Mouse (Mus musculus) central nervous system, embryonic 18 days (tissue): ENCODE data around the gene Olfr149. TPM values are rescaled to one million over a fixed set of nuclear protein-coding genes. Genes with fewer than 3 reads are reported as not detected.

ENCODE experiments used
- polyA plus RNA-seq: library from polyadenylated mRNA; depleted of rRNA; stranded (reverse); fragments of >200 nt; gene quantifications from 2 replicates; pipeline ENCODE4 v1.2.3, GENCODE M21; 2012; rRNA removed

The Olfr149 gene
- polyA plus RNA-seq, result not detected in 2 replicates

GRCm38 (mm10) chr9:39707017-39707416, at the start of gene Olfr149:
TSS of gene Olfr149 (minus strand) at chr9:39707117.

GRCm38 (mm10) chr9:39745949-39746348, 39.0 kb upstream of the Olfr149 start, which contains the start of gene Olfr967:
TSS of gene Olfr967 (plus strand) at chr9:39746249.

DNA sequence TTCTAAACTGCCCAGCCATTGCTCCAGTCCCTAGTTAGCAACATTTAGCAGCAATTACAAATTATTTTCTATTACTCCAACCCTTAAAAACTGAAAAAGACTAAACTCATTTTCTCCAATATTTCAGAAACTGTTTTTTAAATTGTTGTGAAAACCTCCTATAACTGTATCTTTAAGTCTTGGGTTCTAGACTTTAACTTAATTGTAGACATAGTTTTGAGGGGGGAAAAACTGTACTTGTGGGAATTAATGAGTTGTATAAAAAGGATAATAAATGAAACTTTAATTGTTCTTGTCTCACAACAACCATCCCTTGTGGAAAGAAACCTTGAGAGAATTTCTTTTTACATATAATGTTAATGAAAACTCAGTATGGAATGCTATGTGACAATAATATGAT, 23.8 kb upstream of the Olfr149 start, which contains the start of gene Olfr150:
Gene Olfr150 (plus strand): TSS at position 301 of the 400 bp plus-strand sequence.

DNA sequence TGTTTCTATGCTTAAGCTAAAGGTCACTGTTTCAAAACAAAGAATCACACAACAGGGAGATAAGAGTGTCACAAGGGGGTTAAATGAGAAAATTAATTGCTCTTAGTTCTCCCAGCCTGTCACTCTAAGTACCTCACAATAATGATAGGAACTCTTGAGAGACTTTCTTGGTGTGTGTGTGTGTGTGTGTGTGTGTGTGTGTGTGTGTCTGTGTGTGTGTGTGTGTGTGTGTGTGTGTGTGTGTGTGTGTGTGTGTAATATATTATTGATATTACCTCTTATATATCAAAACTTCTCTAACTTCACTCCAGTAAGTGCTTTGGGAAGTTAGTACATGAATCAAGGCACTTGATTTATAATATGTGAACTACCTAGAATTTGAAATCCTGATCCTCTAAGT, 4.1 kb upstream of the Olfr149 start, which contains the start of gene Olfr965:
Gene Olfr965 (plus strand): TSS at position 301 of the 400 bp plus-strand sequence.

DNA sequence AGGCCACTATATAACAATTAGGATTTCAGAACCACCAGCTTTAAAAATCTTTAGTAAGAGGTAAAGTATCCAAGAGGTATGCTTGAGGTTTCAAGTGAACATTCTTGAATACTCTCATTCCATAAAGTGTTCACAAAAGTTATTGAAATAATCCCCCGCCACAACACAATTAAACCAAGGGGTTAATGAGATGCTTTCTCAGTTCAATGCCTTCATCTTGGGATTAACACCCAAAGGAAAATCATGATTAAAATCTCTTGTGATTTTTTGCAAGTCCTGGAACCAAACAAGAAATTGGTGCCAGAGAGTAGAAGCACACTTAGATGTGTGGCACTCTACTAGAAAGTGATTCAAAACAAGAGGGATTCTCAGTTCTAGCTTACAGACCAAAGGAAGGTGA, 40.0 kb downstream of the Olfr149 start, which contains the start of gene Olfr963:
Gene Olfr963 (plus strand): TSS at position 301 of the 400 bp plus-strand sequence.

Other genes with a start within 250 kb of the Olfr149 start
- gene Olfr955, start 235.2 kb downstream of the Olfr149 start, polyA plus RNA-seq, result not detected in 2 replicates
- gene Olfr44, start 213.1 kb downstream of the Olfr149 start, polyA plus RNA-seq, result not detected in 2 replicates
- gene Olfr957, start 191.3 kb downstream of the Olfr149 start, polyA plus RNA-seq, result not detected in 2 replicates
- not detected in 2 replicates for gene Olfr958, start 153.1 kb downstream of the Olfr149 start, polyA plus RNA-seq
- 0.05 and 0.07 TPM in 2 replicates for gene Olfr959, start 131.5 kb downstream of the Olfr149 start, polyA plus RNA-seq
- gene AW551984, start 102.7 kb downstream of the Olfr149 start, polyA plus RNA-seq, result 113 and 134 TPM in 2 replicates
- not detected in 2 replicates for gene Olfr148, start 96.5 kb downstream of the Olfr149 start, polyA plus RNA-seq
- gene Olfr960, start 85.7 kb downstream of the Olfr149 start, polyA plus RNA-seq, result not detected in 2 replicates
- not detected in 2 replicates for gene Olfr961, start 62.0 kb downstream of the Olfr149 start, polyA plus RNA-seq
- not detected in 2 replicates for gene Olfr963, start 39.9 kb downstream of the Olfr149 start, polyA plus RNA-seq
- not detected in 2 replicates for gene Olfr965, start 4.2 kb upstream of the Olfr149 start, polyA plus RNA-seq
- not detected in 2 replicates for gene Olfr150, start 23.9 kb upstream of the Olfr149 start, polyA plus RNA-seq
- not detected in 2 replicates for gene Olfr967, start 39.1 kb upstream of the Olfr149 start, polyA plus RNA-seq
- not detected in 2 replicates for gene Olfr968, start 76.1 kb upstream of the Olfr149 start, polyA plus RNA-seq
- not detected in 2 replicates for gene Olfr969, start 83.8 kb upstream of the Olfr149 start, polyA plus RNA-seq
- not detected in 2 replicates for gene Olfr970, start 101.7 kb upstream of the Olfr149 start, polyA plus RNA-seq
- gene Olfr971, start 129.8 kb upstream of the Olfr149 start, polyA plus RNA-seq, result not detected in 2 replicates
- gene Olfr972, start 159.3 kb upstream of the Olfr149 start, polyA plus RNA-seq, result not detected in 2 replicates
- gene Olfr229, start 200.2 kb upstream of the Olfr149 start, polyA plus RNA-seq, result not detected in 2 replicates
- gene Olfr974, start 230.4 kb upstream of the Olfr149 start, polyA plus RNA-seq, result not detected in 2 replicates
- gene Olfr975, start 244.9 kb upstream of the Olfr149 start, polyA plus RNA-seq, result 0.04 and 0.09 TPM in 2 replicates